Mouse (Mus musculus) forebrain, embryonic 15.5 days (tissue): ENCODE results near the gene Ppm1n. TPM values are rescaled to one million over a fixed set of nuclear protein-coding genes. Genes with fewer than 3 reads are reported as not detected.

Source experiments
- polyA plus RNA-seq: library from polyadenylated mRNA; unstranded; fragments of >200 nt; fragmentation: Nextera tagmentation; extraction: Ambion mirVana; gene quantifications from 2 replicates; pipeline ENCODE4 v1.2.1, GENCODE M21; 2015

Gene Ppm1n
- polyA plus RNA-seq, 1 experiment from 2014 or later = 0.31 TPM

Other genes with a start within 250 kb of the Ppm1n start
- gene Rsph6a, start 225.4 kb downstream of the Ppm1n start, polyA plus RNA-seq = not detected in 2 replicates
- gene Dmwd, start 203.8 kb downstream of the Ppm1n start, polyA plus RNA-seq = 32.0 and 35.1 TPM in 2 replicates
- gene Dmpk, start 196.2 kb downstream of the Ppm1n start, polyA plus RNA-seq = 8.8 and 11.2 TPM in 2 replicates
- 2.3 and 2.4 TPM in 2 replicates for gene Six5, start 185.5 kb downstream of the Ppm1n start, polyA plus RNA-seq
- gene Gm4969, start 161.7 kb downstream of the Ppm1n start, polyA plus RNA-seq = 3.6 and 3.8 TPM in 2 replicates
- gene Fbxo46, start 160.2 kb downstream of the Ppm1n start, polyA plus RNA-seq = 23.4 and 25.4 TPM in 2 replicates
- gene Qpctl, start 130.8 kb downstream of the Ppm1n start, polyA plus RNA-seq = 18.7 and 19.4 TPM in 2 replicates
- 135 and 143 TPM in 2 replicates for gene Snrpd2, start 130.3 kb downstream of the Ppm1n start, polyA plus RNA-seq
- 18.1 and 20.0 TPM in 2 replicates for gene Gipr, start 113.9 kb downstream of the Ppm1n start, polyA plus RNA-seq
- 8.2 and 12.5 TPM in 2 replicates for gene Eml2, start 103.6 kb downstream of the Ppm1n start, polyA plus RNA-seq
- gene Gpr4, start 67.5 kb downstream of the Ppm1n start, polyA plus RNA-seq = 2.2 and 2.4 TPM in 2 replicates
- 40.6 and 44.5 TPM in 2 replicates for gene Opa3, start 51.7 kb downstream of the Ppm1n start, polyA plus RNA-seq
- gene Vasp, start 8.2 kb downstream of the Ppm1n start, polyA plus RNA-seq = 37.6 and 39.5 TPM in 2 replicates
- gene Rtn2, start 2.6 kb upstream of the Ppm1n start, polyA plus RNA-seq = 123 and 127 TPM in 2 replicates
- gene Fosb, start 30.0 kb upstream of the Ppm1n start, polyA plus RNA-seq = 0.11 TPM in 2 replicates
- 94.6 and 95.4 TPM in 2 replicates for gene Ercc1, start 64.7 kb upstream of the Ppm1n start, polyA plus RNA-seq
- 23.9 and 24.0 TPM in 2 replicates for gene Cd3eap, start 79.4 kb upstream of the Ppm1n start, polyA plus RNA-seq
- 2.6 and 2.7 TPM in 2 replicates for gene Ppp1r13l, start 79.7 kb upstream of the Ppm1n start, polyA plus RNA-seq
- gene Ercc2, start 101.9 kb upstream of the Ppm1n start, polyA plus RNA-seq = 22.8 and 24.2 TPM in 2 replicates
- gene Klc3, start 124.0 kb upstream of the Ppm1n start, polyA plus RNA-seq = 2.2 and 2.3 TPM in 2 replicates
- 0.19 and 0.31 TPM in 2 replicates for gene Ckm, start 124.7 kb upstream of the Ppm1n start, polyA plus RNA-seq
- 18.3 and 18.8 TPM in 2 replicates for gene Mark4, start 178.8 kb upstream of the Ppm1n start, polyA plus RNA-seq
- gene Exoc3l2, start 183.3 kb upstream of the Ppm1n start, polyA plus RNA-seq = 0.17 and 0.29 TPM in 2 replicates
- gene Bloc1s3, start 228.3 kb upstream of the Ppm1n start, polyA plus RNA-seq = 4.9 and 5.4 TPM in 2 replicates
- 35.3 and 43.0 TPM in 2 replicates for gene Trappc6a, start 228.3 kb upstream of the Ppm1n start, polyA plus RNA-seq
- gene Nkpd1, start 237.8 kb upstream of the Ppm1n start, polyA plus RNA-seq = 0.66 and 0.75 TPM in 2 replicates